22 mouse cellular contexts compared by ENCODE assay signal in genomic region chr16:59573961-59574360, GRCm38 (mm10).
"Had no signal": no experiment of that assay in that cellular context is flagged by ENCODE, and none has a peak within 500 bp of the region (broad histone marks: within the 10 kb centered on the region; RNA-seq: fewer than 3 reads in every experiment).

No protein-coding gene starts in this region.

- H3K4me3 ChIP-seq: kidney, embryonic 15.5 days; layer of hippocampus, adult 2 months; limb, embryonic 10.5 days; limb, embryonic 13.5 days; liver, embryonic 12.5 days; liver, embryonic 15.5 days; midbrain, embryonic 12.5 days; midbrain, embryonic 15.5 days; neural tube, embryonic 12.5 days; neural tube, embryonic 15.5 days had no signal

- H3K9me3 ChIP-seq: kidney, embryonic 15.5 days; limb, embryonic 10.5 days; limb, embryonic 13.5 days; liver, embryonic 12.5 days; liver, embryonic 15.5 days; midbrain, embryonic 12.5 days; midbrain, embryonic 15.5 days; neural tube, embryonic 12.5 days; neural tube, embryonic 15.5 days had no signal

- H3K9ac ChIP-seq: kidney, embryonic 15.5 days; limb, embryonic 13.5 days; liver, embryonic 12.5 days; liver, embryonic 15.5 days; midbrain, embryonic 12.5 days; midbrain, embryonic 15.5 days; neural tube, embryonic 12.5 days; neural tube, embryonic 15.5 days had no signal

- H3K4me2 ChIP-seq: kidney, embryonic 15.5 days; limb, embryonic 13.5 days; liver, embryonic 12.5 days; liver, embryonic 15.5 days; midbrain, embryonic 12.5 days; midbrain, embryonic 15.5 days; neural tube, embryonic 12.5 days; neural tube, embryonic 15.5 days had no signal

- H3K27ac ChIP-seq: kidney, embryonic 15.5 days; layer of hippocampus, adult 2 months; limb, embryonic 10.5 days; limb, embryonic 13.5 days; liver, embryonic 12.5 days; liver, embryonic 15.5 days; macrophage; midbrain, embryonic 12.5 days; midbrain, embryonic 15.5 days; neural tube, embryonic 12.5 days; neural tube, embryonic 15.5 days; stomach, postnatal 0 days had no signal

- DNase-seq: kidney, postnatal 25 days; layer of hippocampus, adult 9-11 months; liver; lung, adult 2 months; right cerebral cortex, adult 18-20 months; right cerebral cortex, postnatal 14 days; right cerebral cortex, postnatal 4 days; thymus, adult 2 months; thymus, postnatal 14 days; thymus, postnatal 4 days had no signal

- ATAC-seq: liver, embryonic 12.5 days; midbrain, embryonic 15.5 days had no signal

- H3K4me1 ChIP-seq: liver, embryonic 12.5 days; liver, embryonic 15.5 days; midbrain, embryonic 12.5 days; midbrain, embryonic 15.5 days; neural tube, embryonic 12.5 days; neural tube, embryonic 15.5 days had no signal

- H3K27me3 ChIP-seq: kidney, embryonic 15.5 days; limb, embryonic 13.5 days; liver, embryonic 12.5 days; liver, embryonic 15.5 days; midbrain, embryonic 12.5 days; midbrain, embryonic 15.5 days; neural tube, embryonic 12.5 days had no signal

- H3K36me3 ChIP-seq: kidney, embryonic 15.5 days; limb, embryonic 10.5 days; liver, embryonic 12.5 days; liver, embryonic 15.5 days; midbrain, embryonic 12.5 days; midbrain, embryonic 15.5 days; neural tube, embryonic 12.5 days; neural tube, embryonic 15.5 days had no signal
